In the genomic region with DNA sequence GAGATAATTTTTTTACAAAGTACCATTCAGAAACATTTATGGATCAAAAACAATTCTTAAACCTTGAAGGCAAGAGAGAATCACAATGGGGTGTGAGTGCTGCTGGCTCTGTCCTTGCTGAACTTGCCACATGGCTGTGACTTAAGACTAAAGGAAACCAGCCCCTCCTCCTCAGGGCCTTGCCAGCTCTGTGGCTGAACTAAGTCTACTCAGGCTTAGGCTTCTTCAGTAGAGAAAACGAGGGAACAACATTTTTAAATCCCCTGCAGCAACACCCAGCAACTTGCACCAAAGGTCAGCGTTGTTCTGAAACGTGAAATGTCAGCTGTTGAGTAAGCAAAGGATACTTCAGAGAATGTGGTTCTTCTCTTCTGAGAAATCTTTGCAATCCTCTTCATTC, we compare ENCODE assay signal across 13 mouse cellular contexts.
DNase-seq lines count a peak whose midpoint lies in the region; ATAC-seq and TF ChIP-seq lines count a peak whose summit lies in the region.
"Had no signal": no experiment of that assay in that cellular context is flagged by ENCODE, and none has a peak within 500 bp of the region (broad histone marks: within the 10 kb centered on the region; RNA-seq: fewer than 3 reads in every experiment).

No protein-coding gene starts in this region.

- no peak for ATAC-seq in heart, embryonic 12.5 days (ENCODE audit: insufficient number of reproducible peaks, low FRiP score)
- ATAC-seq in intestine, postnatal 0 days, result no peak

- H3K27me3 ChIP-seq in heart, embryonic 12.5 days (replicated peaks), result no peaks in the 10 kb centered on the region
- no peaks in the 10 kb centered on the region for H3K27me3 ChIP-seq in intestine, postnatal 0 days (replicated peaks; ENCODE audit: control insufficient read depth, insufficient read depth, low read length)
- H3K27me3 ChIP-seq: hindbrain, embryonic 12.5 days; limb, embryonic 15.5 days had no signal

- no peaks in the 10 kb centered on the region for H3K36me3 ChIP-seq in heart, embryonic 12.5 days
- no peaks in the 10 kb centered on the region for H3K36me3 ChIP-seq in intestine, postnatal 0 days (ENCODE audit: control insufficient read depth, insufficient read depth)
- H3K36me3 ChIP-seq: hindbrain, embryonic 12.5 days; limb, embryonic 15.5 days had no signal

- no peaks in the 10 kb centered on the region for H3K4me1 ChIP-seq in heart, embryonic 12.5 days (replicated peaks)
- no peaks in the 10 kb centered on the region for H3K4me1 ChIP-seq in intestine, postnatal 0 days (replicated peaks; ENCODE audit: control insufficient read depth, insufficient read depth, low read length)
- H3K4me1 ChIP-seq: hindbrain, embryonic 12.5 days; limb, embryonic 15.5 days had no signal

- TF ChIP-seq CTCF in intestine, postnatal 0 days (IDR thresholded peaks at IDR 0.05; ENCODE audit: low read depth), result no peak

- no peak overlapping the region for H3K9ac ChIP-seq in heart, embryonic 12.5 days
- no peak overlapping the region for H3K9ac ChIP-seq in intestine, postnatal 0 days (ENCODE audit: low read depth, low read length)
- H3K9ac ChIP-seq: hindbrain, embryonic 12.5 days; limb, embryonic 15.5 days had no signal

- no peak overlapping the region for H3K4me2 ChIP-seq in heart, embryonic 12.5 days
- H3K4me2 ChIP-seq in intestine, postnatal 0 days (replicated peaks; ENCODE audit: low read depth), result no peak overlapping the region
- H3K4me2 ChIP-seq: hindbrain, embryonic 12.5 days; limb, embryonic 15.5 days had no signal

- DNase-seq in heart, adult 18-20 months, result peak; percentile 31 to 36
- DNase-seq in urinary bladder, postnatal 25 days (ENCODE audit: low spot score), result peak; percentile 7
- no peak for DNase-seq in urinary bladder, postnatal 10 days (ENCODE audit: low spot score)
- peak; percentile 4 for DNase-seq in heart, postnatal 4 days
- no peak for DNase-seq in spleen, postnatal 36 days (ENCODE audit: low spot score in 2 of 2)
- DNase-seq: cerebellum, postnatal 25 days; right cerebral cortex, postnatal 14 days had no signal

- H3K9me3 ChIP-seq in heart, embryonic 12.5 days (replicated peaks), result no peaks in the 10 kb centered on the region
- no peaks in the 10 kb centered on the region for H3K9me3 ChIP-seq in intestine, postnatal 0 days (ENCODE audit: control insufficient read depth)
- H3K9me3 ChIP-seq: hindbrain, embryonic 12.5 days; limb, embryonic 15.5 days had no signal

- H3K4me3 ChIP-seq in heart, embryonic 12.5 days, result no peak overlapping the region
- no peak overlapping the region for H3K4me3 ChIP-seq in intestine, postnatal 0 days (ENCODE audit: low read depth, low read length)
- H3K4me3 ChIP-seq: hindbrain, embryonic 12.5 days; limb, embryonic 15.5 days; myocyte had no signal

- H3K27ac ChIP-seq in heart, embryonic 12.5 days (ENCODE audit: poor library complexity, severe bottlenecking), result no peak overlapping the region
- no peak overlapping the region for H3K27ac ChIP-seq in intestine, postnatal 0 days (ENCODE audit: low read depth, low read length)
- H3K27ac ChIP-seq: hindbrain, embryonic 12.5 days; kidney, postnatal 0 days; limb, embryonic 15.5 days had no signal

- 53% methylated on average over 3 of the region's 3 CpGs for WGBS in heart, embryonic 12.5 days
- WGBS in intestine, postnatal 0 days, result 32% methylated on average over 3 of the region's 3 CpGs

Comparison
In these comparisons a context has a peak if more than half of its experiments do, and no peak if none do; other contexts are left out.
1. DNase-seq: peak in heart, adult 18-20 months (2 of 2), urinary bladder, postnatal 25 days (single experiment) and heart, postnatal 4 days (single experiment); none in urinary bladder, postnatal 10 days (single experiment) and spleen, postnatal 36 days (0 of 2).